Mouse (Mus musculus): ENCODE data around the gene Pitpnm2.

DNA sequence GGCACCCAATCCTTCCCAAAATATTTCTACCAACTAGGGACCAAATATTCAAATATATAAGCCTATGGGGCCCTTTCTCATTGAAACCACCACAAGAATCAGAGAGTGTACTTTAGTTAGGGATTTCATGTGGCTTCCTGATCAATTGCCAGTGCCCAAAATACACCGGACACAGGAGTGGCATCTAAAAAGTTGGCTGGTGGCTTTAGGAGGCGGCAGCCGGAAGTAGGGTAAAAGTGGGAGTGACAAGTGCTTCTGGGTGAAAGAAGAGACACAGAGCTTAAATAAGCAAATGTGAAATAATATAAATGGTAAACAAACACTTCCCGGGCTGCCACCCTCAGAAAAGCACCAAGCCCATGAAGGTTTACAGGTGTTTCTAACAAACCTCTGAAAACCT is 53.5 kb downstream of the Pitpnm2 start:
- TF ChIP-seq CTCF (IDR thresholded peaks at IDR 0.05): no peak
- TF ChIP-seq EP300 (IDR thresholded peaks at IDR 0.05): no peak

Data from lung, postnatal 0 days (tissue).